Mouse (Mus musculus) bone marrow, adult 2 months (tissue): Measurements from ENCODE around the gene Map3k1. TPM values are rescaled to one million over a fixed set of nuclear protein-coding genes. Genes with fewer than 3 reads are reported as not detected.

ENCODE experiments used
- H3K27ac ChIP-seq: fragments of 200-500 bp; 2 replicates; pipeline ENCODE4 v1.5.1; 2012; ENCODE audit warnings: low read depth, mild to moderate bottlenecking, control low read depth, inconsistent platforms, low read length; ENCODE audit not compliant: control insufficient read depth, poor library complexity, insufficient read depth
- H3K4me1 ChIP-seq: fragments of 200-500 bp; 2 replicates; pipeline ENCODE4 v1.6.1; 2011; ENCODE audit warnings: low read length; ENCODE audit not compliant: control insufficient read depth, insufficient read depth
- H3K4me3 ChIP-seq: fragments of 200-500 bp; replicated peaks from 2 replicates; pipeline ENCODE3; 2011; ENCODE audit warnings: mild to moderate bottlenecking, low read depth, low read length, control low read depth; ENCODE audit not compliant: control insufficient read depth
- CTCF ChIP-seq: fragments of 200-500 bp; IDR thresholded peaks from 2 replicates; pipeline ENCODE4 v1.5.1; 2011; ENCODE audit warnings: low read length, control low read depth; ENCODE audit not compliant: control insufficient read depth, insufficient read depth
- POLR2A ChIP-seq: fragments of 200-500 bp; IDR thresholded peaks from 2 replicates; pipeline ENCODE4 v1.6.1; 2011; ENCODE audit warnings: low read depth, mild to moderate bottlenecking, control low read depth, low read length, borderline replicate concordance; ENCODE audit not compliant: control insufficient read depth
- whole genome bisulfite sequencing: fragments of 180-500 bp; shearing (Covaris S2); methylation state at CpG from one replicate; pipeline ENCODE4 v1.1.7; 2018; 5-methylcytosine and 5-hydroxymethylcytosine counted together
- polyA plus RNA-seq: library from polyadenylated mRNA; stranded (reverse); fragments of >200 nt; gene quantifications from 2 replicates; pipeline ENCODE4 v1.2.4, GENCODE M21; 2011; ENCODE audit warnings: low replicate concordance; ENCODE audit not compliant: missing spikeins, insufficient read depth, insufficient read length

The Map3k1 gene
- polyA plus RNA-seq, 1 experiment: 30.7 TPM

GRCm38 (mm10) chr13:111807596-111808386, 1.0 kb downstream of the Map3k1 start:
- Histone ChIP-seq H3K4me3 (peak overlapping the region; percentile 72), H3K4me1 (peaks cover 2% of the 10 kb centered on the region; the same call in 1 of the 2 replicates), H3K27ac (peak overlapping the region; percentile 99)
- TF ChIP-seq POLR2A: peak; percentile 53; the same call in 1 of the 2 replicates
- TF ChIP-seq CTCF: no peak
- under 1% methylated on average over 66 of the region's 79 CpGs for WGBS

- WGBS: 0% methylated on average over 11 of the region's 11 CpGs
- peaks cover 5% of the 10 kb centered on the region; the same call in 1 of the 2 replicates for H3K4me1 ChIP-seq
- TF ChIP-seq POLR2A (no peak), CTCF (no peak)
Measured at GRCm38 (mm10) chr13:111807105-111807595, 1.6 kb downstream of the Map3k1 start.

DNA sequence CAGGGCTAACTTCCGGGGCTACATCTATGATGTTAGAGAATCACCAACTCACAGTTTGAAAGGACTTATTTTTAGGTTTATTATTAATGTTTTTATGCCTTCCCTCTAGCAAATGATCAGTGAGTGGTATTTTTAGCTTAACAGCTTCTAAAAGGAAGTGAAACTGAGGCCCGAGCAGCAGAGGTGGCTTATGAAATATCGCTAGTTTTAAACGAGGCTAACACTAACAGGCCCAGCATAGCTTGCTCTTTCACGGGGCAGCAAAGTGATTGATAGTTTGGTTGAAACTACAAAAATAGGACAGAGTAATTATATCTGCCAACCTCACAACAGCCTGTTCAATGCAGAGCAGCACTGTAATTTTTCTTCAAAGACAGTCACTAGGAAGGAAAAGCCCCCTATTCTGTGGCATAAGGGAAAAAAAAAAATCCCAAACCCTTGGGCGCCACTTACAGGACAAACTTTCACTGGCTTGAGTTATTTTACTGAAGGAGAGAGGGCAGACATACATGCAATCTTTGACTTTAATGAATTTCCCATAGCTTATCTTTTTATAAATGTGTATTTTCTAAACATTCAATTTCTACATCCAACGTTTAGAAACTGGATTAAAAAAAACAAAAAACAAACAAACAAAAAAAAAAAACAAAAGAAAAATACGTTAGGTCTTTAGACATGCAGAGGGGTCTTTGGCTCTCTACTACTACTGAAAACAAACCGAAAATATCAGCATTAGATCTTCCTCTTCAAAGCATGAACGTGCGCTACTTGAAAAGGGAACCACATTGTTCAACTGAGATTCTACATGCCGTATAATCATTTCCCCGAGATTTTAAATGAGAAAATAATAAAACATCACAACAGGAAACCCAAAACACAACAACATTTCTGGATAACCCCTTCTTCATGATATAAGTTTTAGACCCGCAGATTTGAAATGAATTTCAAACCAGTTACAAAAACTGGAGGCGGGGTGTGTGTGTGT, 2.8 kb downstream of the Map3k1 start:
- WGBS: 8% methylated on average over 15 of the region's 15 CpGs
- Histone ChIP-seq H3K27ac (no peak overlapping the region; the same call in 1 of the 2 replicates), H3K4me3 (no peak overlapping the region), H3K4me1 (peaks cover 5% of the 10 kb centered on the region; the same call in 1 of the 2 replicates)
- TF ChIP-seq POLR2A (no peak), CTCF (no peak)

More at GRCm38 (mm10) chr13:111807105-111807595, 1.6 kb downstream of the Map3k1 start:
- Histone ChIP-seq H3K4me3 (peak overlapping the region; percentile 72), H3K27ac (peak overlapping the region; percentile 77)

DNA sequence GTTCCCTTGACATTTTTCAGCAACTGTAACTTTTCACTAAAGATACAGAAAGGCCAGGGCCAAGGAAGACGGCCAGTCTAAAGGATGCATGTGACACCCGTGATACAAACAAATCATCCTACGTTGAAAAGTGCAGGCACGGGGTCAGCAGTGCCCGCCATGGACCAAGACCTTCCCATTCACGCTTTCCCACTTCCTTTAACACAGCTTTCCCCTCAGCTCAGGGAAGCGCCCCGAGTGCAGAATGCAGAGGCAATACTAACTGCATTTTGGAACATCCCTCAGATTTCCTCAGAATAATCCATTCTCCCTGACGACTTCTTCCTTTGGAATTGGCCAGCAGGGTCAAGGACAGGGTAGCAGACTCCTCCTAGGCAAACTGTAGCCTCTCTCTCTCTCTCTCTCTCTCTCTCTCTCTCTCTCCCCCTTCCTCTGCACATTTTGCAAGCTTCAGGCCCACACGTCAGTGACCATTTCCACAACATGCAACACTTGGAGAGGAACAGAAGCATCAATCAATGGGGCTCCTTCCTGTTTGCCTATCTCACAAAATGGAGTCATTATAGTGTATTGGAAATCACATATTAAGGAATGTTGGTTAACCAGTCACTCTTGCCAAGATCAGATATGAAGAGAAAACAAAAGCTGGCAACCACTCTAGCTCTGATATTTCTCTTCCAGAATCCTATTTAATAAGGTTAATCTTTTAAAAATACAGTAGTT, 3.7 kb downstream of the Map3k1 start:
- peak overlapping the region; percentile 80 for H3K27ac ChIP-seq
- WGBS: 26% methylated on average over 10 of the region's 10 CpGs
- H3K4me3 ChIP-seq: no peak overlapping the region
- peaks cover 5% of the 10 kb centered on the region; the same call in 1 of the 2 replicates for H3K4me1 ChIP-seq
- TF ChIP-seq CTCF: no peak

DNA sequence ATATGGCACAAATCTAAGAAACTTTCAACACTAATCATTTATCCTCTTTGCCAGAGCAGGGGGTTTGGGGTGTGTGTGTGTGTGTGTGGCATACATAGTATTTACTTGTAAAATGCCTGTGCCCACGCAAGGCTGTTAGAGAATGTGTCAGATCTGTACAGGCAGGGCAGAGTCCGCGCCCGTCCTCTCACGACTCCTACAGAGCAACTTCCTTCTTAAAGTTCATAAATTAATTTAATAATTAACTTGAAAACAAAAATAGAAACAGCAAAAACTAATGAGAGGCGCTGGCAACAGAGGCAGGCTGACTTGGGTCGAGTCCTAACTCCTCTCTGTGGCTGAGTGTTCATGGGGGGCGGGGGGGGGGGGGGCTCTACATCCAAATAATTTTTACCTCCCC, 4.6 kb downstream of the Map3k1 start:
- Histone ChIP-seq H3K4me3 (no peak overlapping the region), H3K27ac (no peak overlapping the region), H3K4me1 (peaks cover 5% of the 10 kb centered on the region; the same call in 1 of the 2 replicates)
- TF ChIP-seq POLR2A (no peak), CTCF (no peak)
- WGBS: 39% methylated on average over 8 of the region's 8 CpGs

DNA sequence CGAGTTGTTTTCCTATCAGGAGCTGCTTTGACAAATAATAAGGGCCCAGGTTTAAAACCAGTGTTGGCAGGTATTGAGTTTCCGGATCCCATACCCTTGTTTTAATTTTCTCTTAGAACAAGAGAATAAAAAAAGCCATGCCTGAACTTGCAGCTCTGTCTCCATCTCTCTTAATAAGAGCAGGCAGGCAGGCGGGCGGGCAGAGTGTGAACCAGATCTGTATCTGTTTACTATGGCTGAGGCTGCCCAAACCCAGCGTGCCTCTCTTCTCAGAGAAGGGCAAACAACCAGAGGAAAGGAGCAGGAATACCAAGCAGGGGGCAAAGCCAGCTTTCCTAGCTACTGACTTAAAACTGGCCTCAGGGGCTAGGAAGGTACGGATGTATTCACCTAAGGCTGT, 5.3 kb downstream of the Map3k1 start:
- no peak overlapping the region for H3K4me3 ChIP-seq
- H3K4me1 ChIP-seq: peaks cover 8% of the 10 kb centered on the region; the same call in 1 of the 2 replicates
- TF ChIP-seq CTCF (no peak), POLR2A (no peak)
- 70% methylated on average over 6 of the region's 6 CpGs for WGBS
- no peak overlapping the region for H3K27ac ChIP-seq

- WGBS: 84% methylated on average over 11 of the region's 11 CpGs
- no peak for TF ChIP-seq CTCF
- H3K4me3 ChIP-seq: no peak overlapping the region
- H3K4me1 ChIP-seq: peaks cover 12% of the 10 kb centered on the region
- no peak overlapping the region for H3K27ac ChIP-seq
Measured at GRCm38 (mm10) chr13:111802900-111803299, 5.9 kb downstream of the Map3k1 start.
